Mouse (Mus musculus): Measurements from ENCODE around the gene Gm20814.
"Not testable (repeated sequence)": the region's sequence is repeated elsewhere in the genome, so short reads cannot be mapped to it uniquely, and the experiment has no call there.

The Gm20814 gene

DNA sequence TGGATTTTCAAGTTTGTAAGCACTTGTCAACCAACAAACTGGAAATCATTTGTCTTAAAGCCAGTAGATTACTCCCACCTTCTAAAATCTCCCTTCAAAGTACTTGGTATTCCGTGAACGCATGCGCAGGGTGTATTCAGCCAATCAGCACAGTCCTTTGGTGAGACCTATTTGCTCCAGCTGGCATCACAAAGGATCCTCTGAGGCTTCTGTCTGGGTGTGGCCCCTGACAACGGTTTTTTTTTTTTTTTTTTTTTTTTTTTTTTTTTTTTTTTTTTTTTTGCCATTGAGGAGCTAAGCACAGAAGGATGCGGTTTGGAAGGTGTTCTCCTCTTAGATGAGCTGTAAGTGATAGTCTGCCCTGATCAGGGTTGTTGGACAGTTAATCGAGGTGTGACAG is at the start of gene Gm20814:
Gm20814 (plus strand) TSS at position 301 of the 400 bp plus-strand sequence.
- DNase-seq (ENCODE audit: low spot score), result not testable (repeated sequence)
